Mouse (Mus musculus) layer of hippocampus, postnatal 36 days (tissue): Measurements from ENCODE around the gene Hspb7. TPM values are rescaled to one million over a fixed set of nuclear protein-coding genes. Genes with fewer than 3 reads are reported as not detected.

Experiments used
- DNase-seq, 2 experiments: peaks; one replicate each; pipeline ENCODE4 v3.0.0; 2022
- total RNA-seq, 2 experiments: library from RNA; stranded (reverse); gene quantifications; 2 replicates each; pipeline ENCODE4 v1.2.3; 2021

Hspb7 gene
- not detected for total RNA-seq

GRCm38 (mm10) chr4:141420192-141420829 is at the start of gene Hspb7:
Gene Hspb7 (plus strand): TSS chr4:141420779.
- no peak for DNase-seq

DNA sequence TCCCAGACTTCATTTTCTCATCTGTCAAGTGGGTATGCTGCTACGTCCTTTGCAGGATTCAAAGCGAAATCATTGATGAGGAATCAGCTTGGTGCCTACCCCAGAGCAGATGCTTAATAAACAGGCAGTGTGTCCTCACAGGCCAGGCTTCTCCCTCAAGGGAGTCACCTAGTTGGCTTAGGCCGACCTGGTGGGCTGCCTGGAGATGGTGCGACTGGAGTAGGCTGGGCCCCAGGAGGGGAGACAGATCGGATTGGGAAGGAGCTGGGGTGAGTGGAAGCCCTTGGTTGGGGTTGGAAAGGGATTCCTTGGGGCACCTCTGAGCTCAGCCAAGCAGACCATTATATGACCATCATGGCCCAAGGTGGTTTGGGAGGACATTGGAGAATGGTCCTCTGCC is 48.2 kb upstream of the Hspb7 start:
- no peak for DNase-seq

DNA sequence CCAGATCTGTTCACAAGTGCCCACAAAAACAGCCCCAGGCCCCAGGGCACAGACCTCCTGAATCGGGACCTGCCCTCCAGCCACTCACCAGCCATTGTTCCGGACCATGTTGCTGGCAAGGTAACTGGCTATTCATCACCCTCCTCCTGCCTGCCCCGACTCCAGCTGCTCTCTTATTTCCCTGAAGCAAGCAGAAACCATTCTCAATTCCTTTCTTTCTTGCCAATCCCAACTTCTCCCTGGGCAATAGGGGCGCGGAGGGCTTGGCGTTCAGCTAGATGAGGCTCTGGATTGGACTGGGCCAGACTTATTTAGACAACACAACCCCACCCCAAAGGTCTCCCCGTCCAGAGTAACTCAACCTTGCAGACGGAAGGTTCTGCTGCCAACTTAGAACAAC is 40.9 kb upstream of the Hspb7 start:
- DNase-seq: no peak

DNA sequence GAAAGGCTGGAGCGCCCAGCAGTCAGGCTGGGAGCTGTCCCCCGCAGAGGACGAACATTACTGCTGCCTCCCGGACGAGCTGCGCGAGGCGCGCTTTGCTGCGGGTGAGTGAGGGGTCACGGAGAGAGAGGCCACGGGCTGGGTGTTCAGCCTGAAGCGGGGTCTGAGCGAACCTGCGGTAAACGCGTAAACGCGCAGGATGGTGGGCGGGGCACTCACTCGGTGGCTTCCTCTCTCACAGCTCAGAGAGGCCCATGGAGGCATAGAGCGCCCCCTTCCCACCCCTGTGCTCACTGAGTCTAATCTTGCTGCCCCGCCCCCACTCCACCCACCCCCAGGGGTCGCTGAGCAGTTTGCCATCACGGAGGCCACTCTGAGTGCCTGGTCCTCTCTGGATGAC is 38.2 kb upstream of the Hspb7 start:
- no peak for DNase-seq

GRCm38 (mm10) chr4:141385275-141385674 is 35.3 kb upstream of the Hspb7 start:
- DNase-seq: no peak

- no peak for DNase-seq
Observed at GRCm38 (mm10) chr4:141386150-141386549, 34.4 kb upstream of the Hspb7 start.

- peak; percentile 34 to 57 for DNase-seq
Observed at GRCm38 (mm10) chr4:141387093-141387784, 33.3 kb upstream of the Hspb7 start.

DNA sequence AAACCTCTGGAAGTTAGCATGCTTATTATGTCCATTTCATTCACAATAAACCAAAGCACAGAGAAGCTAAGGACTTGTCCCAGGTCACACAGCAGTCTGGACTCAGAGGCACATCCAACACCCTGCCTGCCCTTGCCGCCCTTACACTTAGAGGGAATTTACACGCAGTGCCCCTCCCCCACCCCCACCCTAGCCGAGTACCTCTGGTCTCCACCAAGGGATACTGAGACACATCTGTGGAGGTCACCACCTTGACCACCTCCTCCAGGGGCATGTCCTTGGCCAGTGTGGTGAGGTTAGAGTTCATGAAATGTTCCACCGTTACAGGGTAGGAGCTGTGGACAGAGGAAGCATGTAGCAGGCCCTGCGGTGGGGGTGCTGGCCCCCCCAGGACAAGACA is 32.6 kb upstream of the Hspb7 start:
- DNase-seq: no peak

DNA sequence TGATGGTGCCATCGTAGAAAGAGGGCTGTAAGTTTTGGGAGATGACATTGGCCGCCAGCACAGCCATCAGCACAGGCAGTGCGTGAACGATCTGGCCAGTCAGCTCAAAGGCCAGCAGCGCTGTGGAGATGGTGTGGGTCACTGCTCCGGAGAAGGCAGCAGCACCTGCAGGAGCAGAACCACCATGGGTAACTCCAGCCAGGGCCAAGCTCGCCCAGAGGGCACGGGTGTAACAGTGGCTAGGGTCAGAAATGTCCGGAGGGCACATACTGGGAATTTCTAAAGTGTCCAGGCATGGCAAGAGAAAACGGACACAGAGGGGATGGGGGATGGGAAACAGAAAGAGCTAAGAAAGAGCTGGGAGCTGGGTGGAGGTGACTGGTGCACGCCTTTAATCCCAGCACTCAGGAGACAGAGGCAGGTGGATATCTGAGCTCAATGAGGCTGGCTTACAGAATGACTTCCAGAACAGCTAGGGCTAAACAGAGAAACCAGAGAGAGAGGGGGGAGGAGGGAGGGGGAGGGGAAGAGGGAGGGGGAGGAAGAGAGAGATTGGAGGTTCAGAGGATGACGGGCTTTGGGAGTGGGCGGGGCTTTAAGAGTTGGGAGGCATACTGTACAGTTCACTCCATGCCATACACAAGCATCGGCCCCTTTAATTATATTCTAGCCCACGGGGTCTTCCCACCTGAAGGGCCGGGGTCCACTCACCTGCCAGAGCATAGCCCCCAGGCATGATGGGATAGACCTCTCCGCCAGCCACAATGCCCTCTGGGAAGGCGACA is 31.0 kb upstream of the Hspb7 start:
- DNase-seq: no peak

GRCm38 (mm10) chr4:141391293-141391692 is 29.3 kb upstream of the Hspb7 start:
- DNase-seq: no peak

- no peak for DNase-seq
Observed at GRCm38 (mm10) chr4:141394751-141395150, 25.8 kb upstream of the Hspb7 start.

DNA sequence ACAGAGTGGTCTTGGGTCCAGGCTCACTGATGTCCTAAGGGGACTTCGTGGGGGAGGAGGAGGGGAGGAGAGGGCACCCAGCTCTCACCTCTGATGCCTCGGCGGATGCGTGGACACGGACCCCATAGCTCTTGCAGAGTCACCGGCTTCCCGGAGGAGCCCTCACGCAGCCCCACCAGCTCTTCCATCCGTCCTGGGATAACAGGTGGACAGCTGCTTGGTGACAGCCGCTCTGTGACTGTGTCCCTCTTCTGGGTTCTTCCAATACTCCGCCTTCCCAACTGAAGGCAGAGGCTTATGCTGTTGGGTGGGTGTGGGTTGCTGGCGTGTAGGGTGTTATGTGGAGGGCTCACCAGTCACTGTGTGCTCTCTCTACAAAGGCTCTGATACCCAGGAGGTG is 22.7 kb upstream of the Hspb7 start:
- DNase-seq: no peak

DNA sequence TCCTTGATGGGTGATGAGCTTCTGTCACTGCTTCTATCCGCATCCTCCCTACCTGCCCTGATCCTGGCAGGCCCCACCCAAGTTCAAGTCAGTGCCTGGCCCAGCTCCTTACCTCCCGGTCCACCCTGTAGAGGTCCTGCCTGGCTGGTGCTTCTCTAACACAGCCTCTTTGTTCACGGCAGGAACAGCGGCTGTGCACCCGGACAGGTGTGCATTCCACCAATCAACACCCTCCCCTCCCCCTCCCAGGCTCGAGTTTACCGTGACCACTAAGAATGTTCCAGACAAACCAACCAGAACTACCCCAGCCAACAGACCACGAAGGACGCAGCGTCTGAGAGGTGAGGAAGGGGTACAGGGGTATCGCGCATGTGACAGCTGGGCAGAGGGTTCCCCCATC is 22.0 kb upstream of the Hspb7 start, which contains the start of gene Clcnka:
TSS of gene Clcnka (minus strand) at position 180 of the 400 bp plus-strand sequence.
- no peak for DNase-seq

DNA sequence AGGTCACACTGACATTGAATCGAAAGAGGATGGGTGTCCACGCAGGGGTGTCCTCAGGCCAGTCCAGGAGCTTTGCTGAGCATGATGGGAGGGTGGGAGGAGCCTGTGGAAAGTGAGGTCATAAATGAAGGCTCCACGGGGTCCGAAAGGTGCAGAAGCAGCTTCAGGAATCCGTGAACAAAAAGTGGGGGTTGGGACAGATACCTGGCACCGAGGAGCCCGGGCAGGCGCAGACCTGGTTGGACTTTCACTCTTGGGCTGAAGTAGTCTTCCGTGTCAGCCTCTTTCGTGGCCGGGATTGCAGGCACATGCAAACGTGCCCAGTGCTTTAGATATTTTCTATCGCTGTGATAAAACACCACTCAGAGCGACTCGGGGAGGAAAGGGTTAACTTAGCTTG is 20.4 kb upstream of the Hspb7 start:
- DNase-seq: no peak

GRCm38 (mm10) chr4:141404518-141405313 is 15.9 kb upstream of the Hspb7 start:
- peak; percentile 86 to 90 for DNase-seq

DNA sequence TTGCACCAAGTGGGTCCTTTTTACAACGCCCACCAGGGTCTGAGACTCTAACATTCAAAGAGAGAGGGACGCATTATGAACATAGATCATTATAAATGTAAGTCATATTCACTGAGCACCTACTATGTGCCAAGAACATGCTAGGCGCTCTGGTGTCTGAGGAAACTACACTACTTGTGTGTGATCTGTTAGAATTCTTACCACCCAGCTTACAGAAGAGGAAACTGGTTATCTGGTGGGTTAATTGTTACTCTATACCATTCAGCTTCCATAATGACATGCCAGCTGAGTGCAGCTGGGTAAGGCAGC is 15.3 kb upstream of the Hspb7 start:
- DNase-seq: no peak

DNA sequence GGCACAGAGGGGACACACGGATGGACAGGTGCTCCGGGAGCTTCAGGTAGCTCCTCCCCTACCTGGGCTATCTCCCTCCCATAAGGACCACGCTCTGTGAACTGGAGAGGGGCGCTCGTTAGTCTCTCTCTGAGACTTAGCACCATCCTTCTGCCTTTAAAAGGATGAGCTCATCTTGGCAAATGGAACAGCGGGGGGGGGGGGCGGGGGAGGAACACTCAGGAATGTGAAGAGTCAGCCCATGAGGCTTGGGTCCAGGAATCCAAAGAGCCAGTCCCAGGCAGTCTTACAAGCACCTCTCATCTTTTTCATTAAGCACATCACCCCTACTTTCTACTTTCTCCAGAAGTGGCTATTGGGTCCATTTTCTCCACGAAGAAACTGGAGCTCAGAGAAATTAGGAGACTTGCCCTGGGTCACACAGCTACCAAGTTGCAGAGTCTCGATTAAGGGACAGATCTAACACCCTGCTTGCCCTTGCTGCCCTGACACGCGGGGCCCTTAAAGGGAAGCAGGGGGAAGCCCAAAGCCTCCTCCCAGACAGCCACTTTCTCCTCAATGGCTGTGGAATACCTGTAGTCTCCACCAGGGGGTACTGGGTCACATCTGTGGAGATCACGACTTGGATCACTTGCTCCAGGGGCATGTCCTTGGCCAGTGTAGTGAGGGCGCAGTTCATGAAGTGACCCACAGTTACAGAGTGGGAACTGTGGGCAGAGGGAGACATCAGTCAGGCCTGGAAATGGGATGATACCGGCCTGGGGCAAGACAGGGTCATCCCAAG is 13.9 kb upstream of the Hspb7 start:
- DNase-seq: no peak

- DNase-seq: no peak
Observed at GRCm38 (mm10) chr4:141408577-141408976, 12.0 kb upstream of the Hspb7 start.

- no peak for DNase-seq
Observed at GRCm38 (mm10) chr4:141411430-141411992, 9.1 kb upstream of the Hspb7 start.

DNA sequence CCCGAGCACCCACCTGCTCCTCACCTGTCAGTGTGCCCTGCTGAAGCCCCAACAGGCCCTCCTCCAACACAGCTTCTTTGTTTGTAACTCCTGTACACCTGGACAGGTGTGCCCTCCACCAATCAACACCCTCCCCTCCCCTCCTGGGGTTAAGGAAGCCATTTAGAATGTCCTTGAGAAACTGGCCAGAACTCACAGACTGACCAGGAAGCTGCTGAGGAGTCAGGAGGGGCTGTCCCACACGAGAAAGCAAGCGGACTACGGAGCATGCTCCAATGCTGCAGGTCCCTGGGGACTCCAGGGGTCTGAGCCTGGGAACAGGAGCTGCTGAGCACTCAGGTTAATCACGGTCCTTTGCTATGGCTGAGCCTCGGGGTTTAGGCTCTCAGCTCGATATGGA is 4.7 kb upstream of the Hspb7 start, which contains the start of gene Clcnkb:
TSS of gene Clcnkb (minus strand) at position 91 of the 400 bp plus-strand sequence.
- DNase-seq: no peak

GRCm38 (mm10) chr4:141419398-141420191 is 984 bp upstream of the Hspb7 start:
- no peak for DNase-seq
